10 mouse cellular contexts compared by ENCODE assay signal in the genomic region with DNA sequence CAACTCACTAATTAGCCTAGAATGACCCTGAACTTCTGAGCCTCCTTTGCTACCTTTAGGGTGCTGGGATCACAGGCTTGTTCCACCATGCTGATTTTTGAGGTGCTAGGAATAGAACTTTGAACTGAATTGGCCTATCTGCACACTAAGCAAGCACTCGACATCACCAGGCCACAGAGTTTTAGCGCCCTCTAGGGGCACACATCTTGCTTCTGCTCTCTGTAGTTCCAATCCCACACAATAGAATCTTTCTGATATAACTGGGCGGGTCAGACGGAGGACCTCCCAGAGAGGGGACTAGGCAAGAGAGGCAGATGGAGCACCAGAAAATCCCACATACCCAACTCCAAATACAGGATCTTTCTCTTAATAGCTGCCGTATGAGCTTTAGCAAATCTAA. TPM values are rescaled to one million over a fixed set of nuclear protein-coding genes. Genes with fewer than 3 reads are reported as not detected.
DNase-seq lines count a peak whose midpoint lies in the region; ATAC-seq and TF ChIP-seq lines count a peak whose summit lies in the region.
"Had no signal": no experiment of that assay in that cellular context is flagged by ENCODE, and none has a peak within 500 bp of the region (broad histone marks: within the 10 kb centered on the region; RNA-seq: fewer than 3 reads in every experiment).

No protein-coding gene starts in this region.

- TF ChIP-seq CTCF in kidney, adult 2 months (conservative IDR thresholded peaks at IDR 0.05; ENCODE audit: insufficient read depth, insufficient read length, low read depth, low read length), result peak; percentile 97
- peak; percentile 77 for TF ChIP-seq CTCF in midbrain, postnatal 0 days (IDR thresholded peaks at IDR 0.05)
- no peak for TF ChIP-seq CTCF in thymus, adult 2 months (IDR thresholded peaks at IDR 0.05; ENCODE audit: borderline replicate concordance, control insufficient read depth, extremely low read depth, insufficient read depth, low read length, poor library complexity)

- H3K4me1 ChIP-seq in kidney, adult 2 months (ENCODE audit: control insufficient read depth, insufficient read depth, low read length), result no peaks in the 10 kb centered on the region
- peaks cover 12% of the 10 kb centered on the region for H3K4me1 ChIP-seq in limb, embryonic 10.5 days
- no peaks in the 10 kb centered on the region for H3K4me1 ChIP-seq in midbrain, postnatal 0 days (ENCODE audit: insufficient read depth, low read length)
- no peaks in the 10 kb centered on the region for H3K4me1 ChIP-seq in thymus, adult 2 months (replicated peaks; ENCODE audit: control insufficient read depth, insufficient read depth, low read length)
- H3K4me1 ChIP-seq: stomach, embryonic 15.5 days had no signal

- H3K27me3 ChIP-seq in kidney, adult 2 months (replicated peaks; ENCODE audit: control insufficient read depth, insufficient read depth, low read length), result no peaks in the 10 kb centered on the region
- H3K27me3 ChIP-seq in limb, embryonic 10.5 days (ENCODE audit: low read depth, poor library complexity, severe bottlenecking), result no peaks in the 10 kb centered on the region
- no peaks in the 10 kb centered on the region for H3K27me3 ChIP-seq in midbrain, postnatal 0 days (ENCODE audit: insufficient read depth, low read length)
- no peaks in the 10 kb centered on the region; the same call in 1 of the 2 replicates for H3K27me3 ChIP-seq in thymus, adult 2 months (ENCODE audit: control insufficient read depth, insufficient read depth, low read length)
- H3K27me3 ChIP-seq: stomach, embryonic 15.5 days had no signal

- no peak overlapping the region for H3K4me2 ChIP-seq in midbrain, postnatal 0 days (ENCODE audit: low read depth, low read length, poor library complexity, severe bottlenecking)
- H3K4me2 ChIP-seq: stomach, embryonic 15.5 days had no signal

- DNase-seq in 3T3-L1 (ENCODE audit: low read depth, low spot score), result peak; percentile 87
- peak; percentile 55 for DNase-seq in Muller cell, postnatal 12 days (ENCODE audit: inconsistent ontology term)
- peak; percentile 75 for DNase-seq in cerebellum, adult 9-11 months
- DNase-seq in frontal cortex, adult 2 months (ENCODE audit: extremely low spot score in 1 of 2, low spot score in 1 of 2), result peak; percentile 40 to 92
- DNase-seq in kidney, adult 2 months, result peak; percentile 89
- peak; percentile 73 for DNase-seq in limb, embryonic 10.5 days (ENCODE audit: low spot score)
- DNase-seq in midbrain, postnatal 0 days (ENCODE audit: low spot score), result peak; percentile 78
- peak; percentile 52 for DNase-seq in thymus, adult 2 months

- no peak overlapping the region for H3K9ac ChIP-seq in midbrain, postnatal 0 days (replicated peaks; ENCODE audit: low read length, poor library complexity, severe bottlenecking)
- H3K9ac ChIP-seq: stomach, embryonic 15.5 days had no signal

- no peak overlapping the region for H3K4me3 ChIP-seq in kidney, adult 2 months (ENCODE audit: insufficient read depth, low read depth, low read length)
- H3K4me3 ChIP-seq in limb, embryonic 10.5 days, result no peak overlapping the region
- H3K4me3 ChIP-seq in midbrain, postnatal 0 days (ENCODE audit: low read depth, low read length), result no peak overlapping the region
- H3K4me3 ChIP-seq in thymus, adult 2 months (ENCODE audit: control insufficient read depth, insufficient read depth, low read length), result no peak overlapping the region
- H3K4me3 ChIP-seq: erythroblast, embryonic 14.5 days; stomach, embryonic 15.5 days had no signal

- TF ChIP-seq POLR2A in kidney, adult 2 months (IDR thresholded peaks at IDR 0.05; ENCODE audit: low read depth, low read length), result no peak
- TF ChIP-seq POLR2A in thymus, adult 2 months (IDR thresholded peaks at IDR 0.05; ENCODE audit: control insufficient read depth, extremely low read depth, insufficient read depth, low read length, poor library complexity), result no peak

- WGBS in kidney, adult 2 months, result 41% methylated on average over 5 of the region's 5 CpGs
- WGBS in limb, embryonic 10.5 days, result 44% methylated on average over 5 of the region's 5 CpGs
- 32% methylated on average over 5 of the region's 5 CpGs for WGBS in midbrain, postnatal 0 days
- WGBS in thymus, adult 2 months, result 72% methylated on average over 5 of the region's 5 CpGs

- no peaks in the 10 kb centered on the region for H3K36me3 ChIP-seq in kidney, adult 2 months (ENCODE audit: control insufficient read depth, insufficient read depth, low read length)
- peaks cover 14% of the 10 kb centered on the region; the same call in 1 of the 2 replicates for H3K36me3 ChIP-seq in limb, embryonic 10.5 days
- H3K36me3 ChIP-seq in midbrain, postnatal 0 days (ENCODE audit: insufficient read depth, low read length), result no peaks in the 10 kb centered on the region
- peaks cover 88% of the 10 kb centered on the region for H3K36me3 ChIP-seq in thymus, adult 2 months (ENCODE audit: control insufficient read depth, insufficient read depth, low read length)

- H3K9me3 ChIP-seq in limb, embryonic 10.5 days (replicated peaks), result no peaks in the 10 kb centered on the region
- H3K9me3 ChIP-seq in midbrain, postnatal 0 days (ENCODE audit: low read length), result no peaks in the 10 kb centered on the region
- H3K9me3 ChIP-seq: stomach, embryonic 15.5 days had no signal

- ATAC-seq in midbrain, postnatal 0 days (ENCODE audit: low FRiP score), result peak; percentile 48; the same call in 1 of the 2 replicates

- no peak overlapping the region for H3K27ac ChIP-seq in kidney, adult 2 months (ENCODE audit: insufficient read depth, low read depth, low read length)
- H3K27ac ChIP-seq in limb, embryonic 10.5 days, result no peak overlapping the region
- H3K27ac ChIP-seq in midbrain, postnatal 0 days (ENCODE audit: low read depth, low read length), result no peak overlapping the region
- H3K27ac ChIP-seq in thymus, adult 2 months (ENCODE audit: control insufficient read depth, insufficient read depth, low read length), result no peak overlapping the region
- H3K27ac ChIP-seq: stomach, embryonic 15.5 days had no signal

RNA-seq across cellular contexts. Expression of a gene that starts 24.3 kb away (rescaled TPM):
- 41.2 and 41.7 TPM in 2 replicates for polyA plus RNA-seq in frontal cortex, adult 2 months (2012; rRNA removed)
- 38.6 and 42.0 TPM in 2 replicates for polyA plus RNA-seq in kidney, adult 2 months (2012; rRNA removed)
- polyA plus RNA-seq in limb, embryonic 10.5 days (2016; fragmentation: Nextera tagmentation; extraction: Ambion mirVana), result 141 and 148 TPM in 2 replicates
- 29.7 and 38.2 TPM in 2 replicates for total RNA-seq in midbrain, postnatal 0 days (2014; rRNA removed)
- polyA plus RNA-seq in midbrain, postnatal 0 days (2015; fragmentation: Nextera tagmentation; extraction: Ambion mirVana), result 138 and 146 TPM in 2 replicates
- 4.6 and 5.9 TPM in 2 replicates for polyA plus RNA-seq in thymus, adult 2 months (2012; rRNA removed)

RNA-seq across cellular contexts. Expression of a gene that starts 51.0 kb away (rescaled TPM):
- polyA plus RNA-seq in frontal cortex, adult 2 months (2012; rRNA removed), result 6.2 and 6.8 TPM in 2 replicates
- 11.7 and 15.6 TPM in 2 replicates for polyA plus RNA-seq in kidney, adult 2 months (2012; rRNA removed)
- 10.1 and 10.8 TPM in 2 replicates for polyA plus RNA-seq in limb, embryonic 10.5 days (2016; fragmentation: Nextera tagmentation; extraction: Ambion mirVana)
- total RNA-seq in midbrain, postnatal 0 days (2014; rRNA removed), result 7.6 and 7.9 TPM in 2 replicates
- polyA plus RNA-seq in midbrain, postnatal 0 days (2015; fragmentation: Nextera tagmentation; extraction: Ambion mirVana), result 8.0 and 9.1 TPM in 2 replicates
- 220 and 249 TPM in 2 replicates for polyA plus RNA-seq in thymus, adult 2 months (2012; rRNA removed)

Comparison
In these comparisons a context has a peak if more than half of its experiments do, and no peak if none do; other contexts are left out.
1. RNA of a gene that starts 51.0 kb away (polyA plus RNA-seq): 220 to 249 TPM in thymus, adult 2 months; 11.7 to 15.6 TPM in kidney, adult 2 months, 10.1 to 10.8 TPM in limb, embryonic 10.5 days, 8.0 to 9.1 TPM in midbrain, postnatal 0 days and 6.2 to 6.8 TPM in frontal cortex, adult 2 months; every median in the first group is over 10 times any median in the second.
2. Peak in every context shown above with its lines, with median percentiles within 50 percentile points of each other: DNase-seq.